Mouse (Mus musculus) erythroblast, adult 5-6 weeks (primary cell): ENCODE results near the gene Fshr. TPM values are rescaled to one million over a fixed set of nuclear protein-coding genes. Genes with fewer than 3 reads are reported as not detected.
"Not testable (repeated sequence)": the region's sequence is repeated elsewhere in the genome, so short reads cannot be mapped to it uniquely, and the experiment has no call there.

Source experiments
- ATAC-seq: replicated peaks from 2 replicates; pipeline ENCODE4 v1.8.0; 2016; ENCODE audit warnings: moderate number of reproducible peaks, mild to moderate bottlenecking, moderate TSS enrichment, inconsistent platforms; ENCODE audit not compliant: poor library complexity, low FRiP score, severe bottlenecking
- total RNA-seq, 2 experiments: library from RNA; stranded (forward) in 1 of 2; stranded (reverse) in 1 of 2; fragments of 150-400 nt in 1 of 2; fragments of 200-764, 138-1000 nt in 1 of 2; gene quantifications; 2 replicates each; pipeline versions ENCODE4 v1.2.3 to v1.2.4; 2015 to 2017; ENCODE audit warnings: low replicate concordance in 2 of 2

The Fshr gene
- not detected in 2 replicates for total RNA-seq (2015; ENCODE audit: low replicate concordance)
- total RNA-seq (2017; ENCODE audit: low replicate concordance), result not detected in 2 replicates

GRCm38 (mm10) chr17:89200575-89200974 lies at the start of gene Fshr:
Fshr (minus strand) TSS chr17:89200675.
- ATAC-seq, result no peak

GRCm38 (mm10) chr17:89202181-89202580 lies 1.7 kb upstream of the Fshr start:
- ATAC-seq, result no peak

- no peak for ATAC-seq
Observed at GRCm38 (mm10) chr17:89173545-89173944, 26.9 kb downstream of the Fshr start.

- no peak for ATAC-seq
Observed at GRCm38 (mm10) chr17:89164773-89165172, 35.7 kb downstream of the Fshr start.

- ATAC-seq, result no peak
Observed at GRCm38 (mm10) chr17:89162475-89162874, 38.0 kb downstream of the Fshr start.

- ATAC-seq, result not testable (repeated sequence)
Observed at GRCm38 (mm10) chr17:89159343-89159742, 41.1 kb downstream of the Fshr start.

GRCm38 (mm10) chr17:89144806-89145205 lies 55.7 kb downstream of the Fshr start:
- no peak for ATAC-seq

GRCm38 (mm10) chr17:89120023-89120422 lies 80.5 kb downstream of the Fshr start:
- no peak for ATAC-seq

GRCm38 (mm10) chr17:89119250-89119649 lies 81.2 kb downstream of the Fshr start:
- ATAC-seq, result no peak

- no peak for ATAC-seq
Observed at GRCm38 (mm10) chr17:89113944-89114343, 86.5 kb downstream of the Fshr start.

- no peak for ATAC-seq
Observed at GRCm38 (mm10) chr17:89100719-89101350, 99.6 kb downstream of the Fshr start.

GRCm38 (mm10) chr17:89099733-89100132 lies 100.7 kb downstream of the Fshr start:
- not testable (repeated sequence) for ATAC-seq

GRCm38 (mm10) chr17:89089692-89090475 lies 110.6 kb downstream of the Fshr start:
- no peak for ATAC-seq

- no peak for ATAC-seq
Observed at GRCm38 (mm10) chr17:89082897-89083296, 117.6 kb downstream of the Fshr start.

- no peak for ATAC-seq
Observed at GRCm38 (mm10) chr17:89079706-89080105, 120.8 kb downstream of the Fshr start.

- no peak for ATAC-seq
Observed at GRCm38 (mm10) chr17:89064327-89065095, 136.0 kb downstream of the Fshr start.

- no peak for ATAC-seq
Observed at GRCm38 (mm10) chr17:89062348-89062949, 138.0 kb downstream of the Fshr start.

GRCm38 (mm10) chr17:89051031-89051563 lies 149.4 kb downstream of the Fshr start:
- no peak for ATAC-seq

GRCm38 (mm10) chr17:89049071-89049470 lies 151.4 kb downstream of the Fshr start:
- ATAC-seq, result no peak

GRCm38 (mm10) chr17:89046016-89046415 lies 154.5 kb downstream of the Fshr start:
- ATAC-seq, result no peak
